Mouse (Mus musculus): ENCODE results near the gene Prkd2. TPM values are rescaled to one million over a fixed set of nuclear protein-coding genes. Genes with fewer than 3 reads are reported as not detected.

Prkd2 gene
- polyA plus RNA-seq (2012; rRNA removed; ENCODE audit: low replicate concordance), result 45.3 and 48.4 TPM in 2 replicates

DNA sequence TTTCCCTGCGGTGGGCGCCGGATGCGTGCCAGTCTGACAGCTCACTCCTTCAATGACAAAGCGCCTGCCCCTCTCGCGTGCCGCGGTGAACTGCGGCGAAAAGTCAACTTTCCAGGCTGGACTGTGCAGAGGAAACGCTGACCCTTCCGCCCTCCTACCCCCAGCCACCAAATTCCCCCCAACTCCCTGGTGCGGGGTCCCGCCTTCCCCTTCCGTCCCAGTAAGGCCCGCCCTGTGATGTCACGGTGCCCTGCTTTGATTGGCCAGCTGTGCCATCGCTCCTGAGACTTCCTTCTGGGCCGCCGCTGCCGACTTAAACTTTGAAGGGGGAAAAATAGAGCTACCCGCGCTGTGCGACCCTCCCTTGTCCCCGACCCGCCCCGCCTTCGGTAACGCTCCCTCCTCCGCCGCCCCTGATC, at the start of gene Prkd2:
Gene Prkd2, plus strand, starts transcription at position 258 of the 419 bp plus-strand sequence.

DNA sequence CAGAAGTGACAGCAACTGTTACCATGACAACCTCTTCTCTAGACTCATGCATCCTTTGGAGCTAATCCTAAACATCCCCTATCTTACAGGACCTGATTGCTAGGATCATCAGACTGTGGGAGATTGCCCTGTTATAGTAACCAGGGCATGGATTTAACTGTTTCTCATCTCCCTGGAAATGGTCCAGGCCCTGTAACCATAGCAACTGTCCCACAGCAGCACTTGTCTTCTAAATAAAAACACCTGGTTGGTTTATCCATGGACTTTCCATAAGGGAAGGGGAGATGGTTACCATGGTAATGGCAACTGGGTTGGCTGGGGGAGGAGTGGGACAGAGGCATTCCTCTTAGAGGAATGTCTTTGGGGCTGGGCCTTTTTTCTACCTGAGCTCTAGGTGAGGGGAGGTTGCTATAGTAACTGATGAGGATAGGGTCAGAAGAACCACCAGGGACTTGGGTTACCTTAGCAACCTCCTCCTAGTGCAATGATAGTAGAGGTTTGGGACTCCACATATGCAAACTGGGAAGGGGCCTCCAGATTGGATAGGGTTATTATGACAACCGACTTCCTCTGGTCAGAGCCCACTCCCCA, 27.3 kb upstream of the Prkd2 start, which contains the start of gene Strn4:
Gene Strn4, plus strand, starts transcription at position 539 of the 591 bp plus-strand sequence.

DNA sequence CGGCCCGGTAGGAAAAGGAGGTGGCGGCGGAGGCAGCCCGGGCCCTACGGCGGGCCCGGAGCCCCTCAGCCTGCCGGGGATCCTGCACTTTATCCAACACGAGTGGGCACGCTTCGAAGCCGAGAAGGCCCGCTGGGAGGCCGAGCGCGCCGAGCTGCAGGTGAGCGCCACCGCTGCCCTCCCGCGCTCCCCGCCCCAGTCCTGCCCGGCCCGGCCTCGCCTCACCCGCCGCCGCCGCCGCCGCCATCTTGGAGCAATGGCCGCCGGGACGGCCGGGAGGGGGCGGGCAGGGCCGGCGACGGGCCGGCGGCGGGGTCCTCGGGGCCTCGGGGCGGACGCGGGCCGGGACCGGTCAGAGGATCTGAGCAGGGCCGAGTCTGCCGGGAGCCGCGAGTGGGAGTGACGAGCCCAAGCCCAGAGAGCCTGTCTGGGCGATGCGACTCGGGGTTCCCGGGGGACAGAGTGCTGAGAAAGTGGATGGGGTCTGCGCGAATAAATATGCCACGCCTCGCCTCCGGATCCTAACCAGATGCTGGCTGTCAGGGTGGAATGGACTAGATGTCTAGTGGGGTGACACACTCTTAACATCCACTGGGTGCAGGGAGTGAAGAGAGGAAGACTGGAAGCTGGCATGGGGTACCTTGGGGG, 26.1 kb upstream of the Prkd2 start, which contains the start of gene Fkrp:
Gene Fkrp, minus strand, starts transcription at position 258 of the 648 bp plus-strand sequence.

DNA sequence AGATGAGACGGTGACA, 32.4 kb downstream of the Prkd2 start, which contains the start of gene Dact3:
Gene Dact3, plus strand, starts transcription at position 8 of the 16 bp plus-strand sequence.

DNA sequence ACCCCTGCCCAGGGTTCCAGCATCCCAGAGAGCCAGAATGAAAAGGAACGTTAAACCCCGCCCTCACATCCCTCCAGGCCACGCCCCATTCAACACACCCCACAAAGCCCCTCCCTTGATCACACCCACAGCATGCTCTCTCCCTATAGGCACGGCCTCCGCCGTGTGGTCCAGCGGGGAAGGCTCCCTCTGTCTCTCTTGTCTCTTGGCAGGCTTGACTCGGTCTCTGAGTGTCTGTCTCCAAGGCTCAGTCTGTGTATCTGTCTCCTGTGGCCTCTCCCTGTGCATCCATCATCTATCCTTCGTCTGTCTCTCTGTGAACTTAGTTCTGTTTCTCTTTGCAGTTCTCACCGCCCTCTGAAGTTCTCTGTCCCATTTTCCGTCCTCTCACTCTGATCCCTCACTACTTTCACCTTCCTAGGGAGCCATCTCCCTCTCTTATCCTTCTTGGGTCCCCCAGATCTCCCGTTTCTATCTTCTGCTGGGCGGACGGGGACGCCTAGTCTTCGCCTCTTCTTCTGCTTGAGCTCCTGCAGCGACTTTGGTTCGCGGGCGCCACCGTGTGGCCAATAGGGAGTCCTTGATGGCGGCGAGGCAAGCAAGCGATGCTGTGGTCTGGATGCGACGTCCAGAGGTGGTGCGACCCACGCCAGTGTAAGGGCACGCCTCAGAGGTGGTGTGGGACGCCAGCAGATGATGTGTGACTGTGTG, 49.1 kb downstream of the Prkd2 start, which contains the start of gene Gng8:
Gene Gng8, plus strand, starts transcription at position 146 of the 711 bp plus-strand sequence.

DNA sequence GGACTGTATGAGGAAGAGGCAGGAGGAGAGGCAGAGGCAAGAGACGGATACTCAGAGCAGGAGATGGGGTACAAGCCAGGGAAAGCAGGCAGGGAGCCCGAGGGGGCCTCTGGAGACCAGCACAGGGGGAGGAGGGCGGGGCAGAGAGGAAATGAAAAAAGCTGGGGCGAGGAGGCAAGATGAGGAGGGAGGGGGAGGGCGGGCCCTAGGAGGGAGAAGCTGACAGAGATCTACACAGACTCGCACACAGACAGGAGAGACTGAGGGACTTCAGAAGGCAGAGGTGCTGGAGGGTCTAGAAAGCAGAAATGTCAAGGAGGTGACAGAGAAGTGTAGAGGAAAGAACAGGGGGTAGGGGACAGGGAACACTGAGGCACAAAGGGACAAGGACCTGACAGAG, 63.6 kb downstream of the Prkd2 start, which contains the start of gene Ptgir:
Gene Ptgir, plus strand, starts transcription at position 210 of the 400 bp plus-strand sequence.

Other genes starting within 250 kb of the Prkd2 start
- 25.2 and 29.9 TPM in 2 replicates for gene Arhgap35, start 227.9 kb upstream of the Prkd2 start, polyA plus RNA-seq (2012; rRNA removed; ENCODE audit: low replicate concordance)
- not detected in 2 replicates for gene Ceacam15, start 167.2 kb upstream of the Prkd2 start, polyA plus RNA-seq (2012; rRNA removed; ENCODE audit: low replicate concordance)
- not detected in 2 replicates for gene Ceacam9, start 121.0 kb upstream of the Prkd2 start, polyA plus RNA-seq (2012; rRNA removed; ENCODE audit: low replicate concordance)
- 367 and 369 TPM in 2 replicates for gene Ap2s1, start 104.5 kb upstream of the Prkd2 start, polyA plus RNA-seq (2012; rRNA removed; ENCODE audit: low replicate concordance)
- 610 and 2,049 TPM in 2 replicates for gene Slc1a5, start 61.6 kb upstream of the Prkd2 start, polyA plus RNA-seq (2012; rRNA removed; ENCODE audit: low replicate concordance)
- gene Strn4, start 27.0 kb upstream of the Prkd2 start, polyA plus RNA-seq (2012; rRNA removed; ENCODE audit: low replicate concordance), result 135 and 201 TPM in 2 replicates
- gene Fkrp, start 26.2 kb upstream of the Prkd2 start, polyA plus RNA-seq (2012; rRNA removed; ENCODE audit: low replicate concordance), result 22.2 and 44.9 TPM in 2 replicates
- 6.1 and 84.2 TPM in 2 replicates for gene Dact3, start 32.4 kb downstream of the Prkd2 start, polyA plus RNA-seq (2012; rRNA removed; ENCODE audit: low replicate concordance)
- gene Gng8, start 48.9 kb downstream of the Prkd2 start, polyA plus RNA-seq (2012; rRNA removed; ENCODE audit: low replicate concordance), result 6.5 and 30.5 TPM in 2 replicates
- 9.8 and 12.6 TPM in 2 replicates for gene Ptgir, start 63.6 kb downstream of the Prkd2 start, polyA plus RNA-seq (2012; rRNA removed; ENCODE audit: low replicate concordance)
- gene Calm3, start 81.2 kb downstream of the Prkd2 start, polyA plus RNA-seq (2012; rRNA removed; ENCODE audit: low replicate concordance), result 196 and 348 TPM in 2 replicates
- 0.36 and 3.8 TPM in 2 replicates for gene Pnmal2, start 101.8 kb downstream of the Prkd2 start, polyA plus RNA-seq (2012; rRNA removed; ENCODE audit: low replicate concordance)
- 0.13 TPM in 1 of 2 replicates, not detected in the other for gene Pnmal1, start 116.8 kb downstream of the Prkd2 start, polyA plus RNA-seq (2012; rRNA removed; ENCODE audit: low replicate concordance)
- 0.03 TPM in 1 of 2 replicates, not detected in the other for gene Gm42372, start 140.2 kb downstream of the Prkd2 start, polyA plus RNA-seq (2012; rRNA removed; ENCODE audit: low replicate concordance)
- gene Ccdc8, start 149.8 kb downstream of the Prkd2 start, polyA plus RNA-seq (2012; rRNA removed; ENCODE audit: low replicate concordance), result 3.2 and 13.5 TPM in 2 replicates
- 129 and 161 TPM in 2 replicates for gene Ppp5c, start 185.0 kb downstream of the Prkd2 start, polyA plus RNA-seq (2012; rRNA removed; ENCODE audit: low replicate concordance)
- gene Hif3a, start 219.5 kb downstream of the Prkd2 start, polyA plus RNA-seq (2012; rRNA removed; ENCODE audit: low replicate concordance), result 0.85 and 1.6 TPM in 2 replicates
- not detected in 2 replicates for gene Psg16, start 231.1 kb downstream of the Prkd2 start, polyA plus RNA-seq (2012; rRNA removed; ENCODE audit: low replicate concordance)